Comparison of ENCODE assay signal across 1 mouse cellular context in the genomic region with DNA sequence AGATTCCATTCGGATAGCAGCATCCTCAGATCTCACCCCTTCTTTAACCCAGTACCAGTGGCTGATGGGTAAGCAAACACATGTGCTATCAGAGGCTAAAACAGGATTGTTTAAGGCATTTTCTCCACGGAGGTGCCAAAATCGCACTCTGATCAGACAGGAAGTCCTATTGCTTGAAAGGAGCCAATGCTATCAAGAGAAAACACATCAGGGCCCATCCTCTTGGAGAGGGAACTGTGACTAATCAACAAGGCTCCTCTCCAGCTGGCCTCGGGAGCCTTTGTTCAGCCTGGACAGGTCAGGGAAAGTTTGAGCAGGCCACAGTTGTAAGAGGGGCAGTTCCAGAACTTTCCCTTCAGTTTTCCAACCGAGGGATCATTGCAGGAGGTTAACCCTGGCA.
A peak's percentile ranks its signal among the peaks of the same experiment; 100 is the strongest.
TF ChIP-seq lines count a peak whose summit lies in the region.

No protein-coding gene starts in this region.

TF ChIP-seq in MEL, 35 proteins besides CTCF, POLR2A, EP300 and RAD21 (continued from another document):
- TF ChIP-seq MAZ (IDR thresholded peaks at IDR 0.05; ENCODE audit: low read depth, low read length) (no peak), MAX (IDR thresholded peaks at IDR 0.05; ENCODE audit: low read length) (peak; percentile 78), TCF12 (IDR thresholded peaks at IDR 0.05; ENCODE audit: low read depth, low read length) (peak; percentile 41; the same call in 1 of the 2 replicates), POLR2AphosphoS2 (IDR thresholded peaks at IDR 0.05; ENCODE audit: low read length) (no peak), ELF1 (IDR thresholded peaks at IDR 0.05; ENCODE audit: low read depth, low read length) (peak; percentile 54; the same call in 1 of the 2 replicates), ETS1 (IDR thresholded peaks at IDR 0.05; ENCODE audit: low read depth, low read length) (peak; percentile 83), POLR2AphosphoS5 (IDR thresholded peaks at IDR 0.05; ENCODE audit: borderline replicate concordance, low read depth, low read length) (no peak), BHLHE40 (IDR thresholded peaks at IDR 0.05; ENCODE audit: borderline replicate concordance, low read depth, low read length) (peak; percentile 14; the same call in 1 of the 2 replicates), NELFE (IDR thresholded peaks at IDR 0.05; ENCODE audit: low read depth, low read length) (peak; percentile 32; the same call in 1 of the 2 replicates)
